Mouse (Mus musculus) erythroblast, embryonic 14.5 days (primary cell): ENCODE data around the gene Tmem156.

Experiments
- GATA1 ChIP-seq: IDR thresholded peaks from 2 replicates; pipeline ENCODE4 v1.6.1; 2012; ENCODE audit warnings: low read length, inconsistent platforms, mixed read lengths
- TAL1 ChIP-seq: IDR thresholded peaks from 3 replicates; pipeline ENCODE4 v1.6.1; 2012; ENCODE audit warnings: low read length, inconsistent platforms, mixed read lengths

- TF ChIP-seq GATA1 (no peak), TAL1 (no peak)
These were observed 39.4 kb upstream of the Tmem156 start for GRCm38 (mm10) chr5:65131211-65131879.
